Mouse (Mus musculus) bone marrow macrophage, adult 2 months (primary cell): ENCODE results near the gene Gon7.

Experiments used
- CTCF ChIP-seq: IDR thresholded peaks from 2 replicates; pipeline ENCODE4 v1.5.1; 2012; ENCODE audit warnings: low read depth, mild to moderate bottlenecking, low read length, moderate library complexity
- POLR2A ChIP-seq: IDR thresholded peaks from 2 replicates; pipeline ENCODE4 v1.6.1; 2012; ENCODE audit warnings: mild to moderate bottlenecking, low read depth, low read length, borderline replicate concordance

- no peak for TF ChIP-seq CTCF
- no peak for TF ChIP-seq POLR2A
These were observed 25.2 kb upstream of the Gon7 start for GRCm38 (mm10) chr12:102782841-102783240.
